Mouse (Mus musculus) myocyte (in vitro differentiated cells): ENCODE measurements around the gene Mmp14. TPM values are rescaled to one million over a fixed set of nuclear protein-coding genes. Genes with fewer than 3 reads are reported as not detected.

Source experiments
- H3K27me3 ChIP-seq: one replicate; pipeline ENCODE4 v1.6.1; 2011; ENCODE audit not compliant: control insufficient read depth, insufficient read depth, insufficient read length
- H3K36me3 ChIP-seq: one replicate; pipeline ENCODE4 v1.6.1; 2011; ENCODE audit not compliant: control insufficient read depth, insufficient read depth
- H3K4me2 ChIP-seq: one replicate; pipeline ENCODE4 v1.6.1; 2011; ENCODE audit warnings: low read depth, control low read depth
- H3K4me3 ChIP-seq: one replicate; pipeline ENCODE4 v1.5.1; 2011; ENCODE audit warnings: mild to moderate bottlenecking, control low read depth, moderate library complexity
- H3K79me2 ChIP-seq: one replicate; pipeline ENCODE4 v1.6.1; 2011; ENCODE audit not compliant: control insufficient read depth, insufficient read depth
- H3ac ChIP-seq: one replicate; pipeline ENCODE4 v1.6.1; 2011; ENCODE audit not compliant: control insufficient read depth, insufficient read length
- CEBPB ChIP-seq: IDR thresholded peaks from 2 replicates; pipeline ENCODE4 v1.6.1; 2011; ENCODE audit warnings: mild to moderate bottlenecking, moderate library complexity; ENCODE audit not compliant: poor library complexity, insufficient read depth, severe bottlenecking
- E2F4 ChIP-seq: IDR thresholded peaks from one replicate; pipeline ENCODE4 v1.6.1; 2011; ENCODE audit warnings: mild to moderate bottlenecking, control low read depth, moderate library complexity; ENCODE audit not compliant: insufficient read depth
- MAX ChIP-seq: IDR thresholded peaks from one replicate; pipeline ENCODE4 v1.6.1; 2011; ENCODE audit warnings: low read depth, mild to moderate bottlenecking, control low read depth
- MYOD1 ChIP-seq, 3 experiments: IDR thresholded peaks; one replicate each; pipeline ENCODE4 v1.6.1; 2011; ENCODE audit warnings: control low read depth in 2 of 3, low read depth in 2 of 3, mild to moderate bottlenecking in 2 of 3, moderate library complexity in 1 of 3; ENCODE audit not compliant: insufficient read length in 2 of 3, control insufficient read depth in 1 of 3
- MYOG ChIP-seq, 3 experiments: IDR thresholded peaks; one replicate each; pipeline ENCODE4 v1.6.1; 2011; ENCODE audit warnings: control low read depth in 2 of 3, low read depth in 2 of 3, mild to moderate bottlenecking in 2 of 3; ENCODE audit not compliant: insufficient read length in 2 of 3, control insufficient read depth in 1 of 3, insufficient read depth in 1 of 3
- POLR2A ChIP-seq: IDR thresholded peaks from one replicate; pipeline ENCODE4 v1.6.1; 2011; ENCODE audit warnings: low read depth, mild to moderate bottlenecking, control low read depth, moderate library complexity; ENCODE audit not compliant: insufficient read length
- POLR2AphosphoS2 ChIP-seq: IDR thresholded peaks from one replicate; pipeline ENCODE4 v1.6.1; 2011; ENCODE audit warnings: low read depth, control low read depth; ENCODE audit not compliant: insufficient read length
- REST ChIP-seq: IDR thresholded peaks from one replicate; pipeline ENCODE4 v1.6.1; 2011; ENCODE audit warnings: mild to moderate bottlenecking, control low read depth, moderate library complexity; ENCODE audit not compliant: insufficient read depth, insufficient read length
- SRF ChIP-seq: IDR thresholded peaks from one replicate; pipeline ENCODE4 v1.6.1; 2011; ENCODE audit warnings: low read depth; ENCODE audit not compliant: control insufficient read depth, insufficient read length
- TCF12 ChIP-seq: IDR thresholded peaks from one replicate; pipeline ENCODE4 v1.6.1; 2011; ENCODE audit warnings: mild to moderate bottlenecking, control low read depth; ENCODE audit not compliant: poor library complexity, insufficient read depth, severe bottlenecking
- TCF3 ChIP-seq: IDR thresholded peaks from one replicate; pipeline ENCODE4 v1.6.1; 2011; ENCODE audit warnings: low read depth, control low read depth; ENCODE audit not compliant: insufficient read length
- USF1 ChIP-seq: IDR thresholded peaks from one replicate; pipeline ENCODE4 v1.6.1; 2011; ENCODE audit warnings: low read depth, mild to moderate bottlenecking, control low read depth, moderate library complexity
- polyA plus RNA-seq: library from polyadenylated mRNA; unstranded; fragments of >200 nt; fragmentation: generic; extraction: Trizol; gene quantifications from one replicate; pipeline ENCODE4 v1.2.1, GENCODE M21; 2012; ENCODE audit warnings: missing spikeins

Gene Mmp14
- polyA plus RNA-seq, 1 experiment = 108 TPM

DNA sequence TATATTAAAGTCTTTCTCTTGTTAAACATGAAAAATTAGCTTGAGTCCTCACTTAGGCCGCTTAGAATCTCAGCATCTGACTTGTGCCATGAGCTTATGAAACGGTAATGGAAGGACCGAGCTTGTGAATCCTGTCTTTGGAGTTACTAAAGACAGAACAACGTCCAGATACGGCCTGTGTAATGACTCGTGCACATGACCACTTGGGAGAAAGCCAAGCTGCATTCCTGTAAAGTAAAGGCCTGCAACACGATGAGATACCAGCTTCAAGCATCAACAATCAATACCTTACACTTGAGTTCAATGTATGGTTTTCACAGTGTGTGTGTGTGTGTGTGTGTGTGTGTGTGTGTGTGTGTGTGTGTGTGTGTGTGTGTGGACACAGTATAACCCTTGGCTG lies 34.7 kb upstream of the Mmp14 start:
- TF ChIP-seq TCF3 (no peak), MAX (no peak), MYOG (IDR thresholded peaks at IDR 0.05; ENCODE audit: control insufficient read depth in 1 of 3, insufficient read depth in 1 of 3, insufficient read length in 2 of 3, low read depth in 2 of 3) (no peak), POLR2AphosphoS2 (no peak), REST (no peak), MYOD1 (IDR thresholded peaks at IDR 0.05; ENCODE audit: control insufficient read depth in 1 of 3, insufficient read length in 2 of 3, low read depth in 2 of 3) (no peak), CEBPB (no peak), USF1 (no peak), POLR2A (no peak), SRF (no peak), E2F4 (no peak), TCF12 (no peak)
- Histone ChIP-seq H3K36me3 (no peaks in the 10 kb centered on the region), H3ac (no peak overlapping the region)

GRCm38 (mm10) chr14:54397872-54398527 lies 33.4 kb upstream of the Mmp14 start:
- H3ac ChIP-seq = no peak overlapping the region
- no peak overlapping the region for H3K4me3 ChIP-seq
- no peak overlapping the region for H3K4me2 ChIP-seq
- no peaks in the 10 kb centered on the region for H3K27me3 ChIP-seq
- no peaks in the 10 kb centered on the region for H3K79me2 ChIP-seq
- no peaks in the 10 kb centered on the region for H3K36me3 ChIP-seq
- no peak for TF ChIP-seq TCF12

More for the DNA sequence above, 34.7 kb upstream of the Mmp14 start:
- Histone ChIP-seq H3K4me2 (no peak overlapping the region), H3K79me2 (no peaks in the 10 kb centered on the region), H3K27me3 (no peaks in the 10 kb centered on the region), H3K4me3 (no peak overlapping the region)

- Histone ChIP-seq H3K4me2 (peak overlapping the region; percentile 38), H3K27me3 (no peaks in the 10 kb centered on the region), H3ac (no peak overlapping the region), H3K4me3 (no peak overlapping the region), H3K36me3 (no peaks in the 10 kb centered on the region), H3K79me2 (no peaks in the 10 kb centered on the region)
- no peak for TF ChIP-seq MYOG (IDR thresholded peaks at IDR 0.05; ENCODE audit: control insufficient read depth in 1 of 3, insufficient read depth in 1 of 3, insufficient read length in 2 of 3, low read depth in 2 of 3)
- TF ChIP-seq TCF3 = no peak
- no peak for TF ChIP-seq MYOD1 (IDR thresholded peaks at IDR 0.05; ENCODE audit: control insufficient read depth in 1 of 3, insufficient read length in 2 of 3, low read depth in 2 of 3)
- TF ChIP-seq USF1 = no peak
- TF ChIP-seq E2F4 = no peak
- no peak for TF ChIP-seq REST
- no peak for TF ChIP-seq TCF12
- no peak for TF ChIP-seq POLR2AphosphoS2
- TF ChIP-seq MAX = no peak
- no peak for TF ChIP-seq CEBPB
- no peak for TF ChIP-seq POLR2A
- no peak for TF ChIP-seq SRF
Observed at GRCm38 (mm10) chr14:54398528-54398916, 32.9 kb upstream of the Mmp14 start.

DNA sequence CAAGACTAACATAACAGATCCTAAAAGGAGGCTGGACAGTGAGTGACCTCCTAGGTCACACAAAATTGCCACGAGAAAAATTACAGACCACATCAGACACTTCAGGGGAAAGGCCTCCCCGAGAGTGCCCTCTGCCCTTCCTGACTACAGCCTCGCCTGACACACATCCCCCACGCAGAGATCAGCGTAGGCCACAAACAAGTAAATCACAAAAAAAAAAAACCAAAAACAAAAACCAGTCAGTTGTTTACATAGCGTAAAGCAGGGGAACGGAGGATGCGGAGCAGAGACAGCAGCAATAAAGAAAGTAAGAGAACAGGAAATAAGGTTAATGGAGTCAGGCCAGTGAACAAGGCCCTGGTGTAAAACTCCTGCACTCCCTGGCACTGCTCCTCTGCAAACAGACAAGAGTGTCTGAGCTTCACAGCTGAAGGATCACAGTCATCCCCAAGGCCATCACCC lies 32.5 kb upstream of the Mmp14 start:
- H3K4me3 ChIP-seq = no peak overlapping the region
- H3ac ChIP-seq = no peak overlapping the region
- no peaks in the 10 kb centered on the region for H3K27me3 ChIP-seq
- peak overlapping the region; percentile 38 for H3K4me2 ChIP-seq
- no peaks in the 10 kb centered on the region for H3K36me3 ChIP-seq
- TF ChIP-seq MAX (no peak), CEBPB (no peak), E2F4 (no peak), TCF3 (no peak), REST (no peak), TCF12 (no peak), MYOD1 (IDR thresholded peaks at IDR 0.05; ENCODE audit: control insufficient read depth in 1 of 3, insufficient read length in 2 of 3, low read depth in 2 of 3) (no peak), POLR2AphosphoS2 (no peak), USF1 (no peak), SRF (no peak), MYOG (IDR thresholded peaks at IDR 0.05; ENCODE audit: control insufficient read depth in 1 of 3, insufficient read depth in 1 of 3, insufficient read length in 2 of 3, low read depth in 2 of 3) (no peak), POLR2A (no peak)
- H3K79me2 ChIP-seq = no peaks in the 10 kb centered on the region

DNA sequence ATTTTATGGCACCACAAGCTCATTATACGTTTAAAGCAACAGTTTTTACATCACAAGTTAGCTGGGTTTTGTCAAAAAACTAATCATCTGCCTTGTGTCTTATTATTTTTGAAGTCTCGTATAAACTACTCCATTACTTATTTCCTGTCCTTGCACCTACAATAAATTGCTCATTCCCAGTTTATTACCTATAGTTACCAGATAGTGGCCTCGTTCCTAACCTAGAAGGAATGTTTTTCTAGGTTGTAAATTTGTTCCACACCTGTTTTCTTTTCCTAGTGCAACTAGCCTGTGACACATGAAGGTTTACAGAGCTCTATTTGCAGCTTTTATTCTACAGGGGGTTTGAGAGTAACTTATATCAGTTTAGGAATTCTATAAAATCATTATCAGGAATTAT lies 29.7 kb upstream of the Mmp14 start:
- TF ChIP-seq SRF (no peak), MYOG (IDR thresholded peaks at IDR 0.05; ENCODE audit: control insufficient read depth in 1 of 3, insufficient read depth in 1 of 3, insufficient read length in 2 of 3, low read depth in 2 of 3) (no peak), REST (no peak), TCF12 (no peak), TCF3 (no peak), MYOD1 (IDR thresholded peaks at IDR 0.05; ENCODE audit: control insufficient read depth in 1 of 3, insufficient read length in 2 of 3, low read depth in 2 of 3) (no peak), MAX (no peak), E2F4 (no peak), CEBPB (no peak)
- Histone ChIP-seq H3K36me3 (no peaks in the 10 kb centered on the region), H3K27me3 (no peaks in the 10 kb centered on the region), H3ac (no peak overlapping the region), H3K4me3 (no peak overlapping the region), H3K79me2 (no peaks in the 10 kb centered on the region), H3K4me2 (no peak overlapping the region)
